Mouse (Mus musculus) gastrocnemius, adult 8-10 months (tissue): Measurements from ENCODE around the gene Siglec1. TPM values are rescaled to one million over a fixed set of nuclear protein-coding genes. Genes with fewer than 3 reads are reported as not detected.
"Not testable (repeated sequence)": the region's sequence is repeated elsewhere in the genome, so short reads cannot be mapped to it uniquely, and the experiment has no call there.

ENCODE experiments used
- DNase-seq, 2 experiments: peaks; one replicate each; pipeline ENCODE4 v3.0.0; 2022; ENCODE audit warnings: low spot score in 2 of 2
- total RNA-seq, 4 experiments: library from RNA; stranded (reverse); gene quantifications; 2 replicates each; pipeline ENCODE4 v1.2.4; 2022

Gene Siglec1
- total RNA-seq: under 1 TPM; 0.19 to 0.72 (median 0.47) TPM

DNA sequence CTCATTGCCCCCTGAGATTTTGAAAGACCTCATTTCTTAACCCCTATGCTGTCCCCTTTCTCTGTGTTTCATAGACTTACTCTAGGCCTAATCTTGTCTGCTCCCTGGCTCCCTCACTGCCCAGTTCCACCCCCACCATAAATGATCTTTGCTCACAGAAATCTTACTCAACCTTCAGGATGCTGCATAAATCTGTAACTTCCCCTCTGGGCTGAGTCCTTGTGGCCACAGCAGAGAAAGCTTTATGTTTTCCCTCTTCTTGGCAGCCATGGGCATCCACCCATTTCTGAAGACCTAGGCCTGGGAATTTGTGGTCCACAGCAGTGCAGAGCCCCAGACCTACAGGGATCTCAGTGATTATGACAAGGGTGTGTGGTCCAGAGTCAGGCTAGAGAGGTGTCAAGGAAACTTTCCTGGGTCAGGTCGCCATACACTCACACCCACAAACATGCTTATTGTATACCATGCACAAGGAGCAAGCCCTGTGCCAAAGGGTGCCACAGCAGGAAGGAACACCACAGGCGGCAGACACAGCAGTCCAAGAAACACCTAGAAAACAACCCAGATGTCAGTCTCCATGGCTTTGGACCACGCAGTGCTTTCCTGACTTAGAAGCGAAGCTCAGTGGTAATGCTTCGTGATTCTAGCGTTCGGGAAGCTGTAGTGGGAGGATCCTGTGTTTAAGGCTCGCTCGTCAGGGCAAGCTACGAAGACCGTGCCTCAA is at the start of gene Siglec1:
TSS of gene Siglec1 (minus strand) at position 99 of the 724 bp plus-strand sequence.
- DNase-seq: no peak

DNA sequence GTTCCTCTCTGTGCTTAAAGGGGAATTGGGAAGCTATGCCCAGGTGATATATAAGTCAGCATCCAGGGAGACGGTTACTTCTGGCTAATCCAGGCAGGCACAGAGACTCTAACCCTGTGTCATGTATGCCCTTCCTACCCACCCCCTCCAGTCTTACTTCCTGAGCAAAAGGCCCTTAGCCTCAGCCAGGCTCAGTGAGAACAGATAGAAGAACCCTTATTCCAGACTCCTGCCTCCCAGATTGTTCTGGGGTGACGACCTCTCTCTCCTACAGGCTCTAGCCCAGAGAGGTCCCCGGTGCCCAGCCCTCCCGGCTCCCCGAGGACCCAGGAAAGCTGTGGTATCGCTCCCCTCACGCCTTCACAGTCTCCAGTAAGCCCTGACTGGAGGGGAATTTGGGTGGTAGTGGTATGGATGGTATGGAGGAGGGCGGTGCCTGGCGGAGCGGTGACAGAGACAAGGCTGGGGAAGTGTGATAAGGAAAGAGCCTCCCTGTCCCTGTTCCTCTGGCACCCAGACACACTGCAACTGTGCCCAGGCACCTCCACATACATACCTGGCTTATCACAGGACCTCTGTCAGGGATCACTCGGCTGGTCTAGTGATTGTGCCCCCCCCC is 49.1 kb upstream of the Siglec1 start:
- DNase-seq: no peak

DNA sequence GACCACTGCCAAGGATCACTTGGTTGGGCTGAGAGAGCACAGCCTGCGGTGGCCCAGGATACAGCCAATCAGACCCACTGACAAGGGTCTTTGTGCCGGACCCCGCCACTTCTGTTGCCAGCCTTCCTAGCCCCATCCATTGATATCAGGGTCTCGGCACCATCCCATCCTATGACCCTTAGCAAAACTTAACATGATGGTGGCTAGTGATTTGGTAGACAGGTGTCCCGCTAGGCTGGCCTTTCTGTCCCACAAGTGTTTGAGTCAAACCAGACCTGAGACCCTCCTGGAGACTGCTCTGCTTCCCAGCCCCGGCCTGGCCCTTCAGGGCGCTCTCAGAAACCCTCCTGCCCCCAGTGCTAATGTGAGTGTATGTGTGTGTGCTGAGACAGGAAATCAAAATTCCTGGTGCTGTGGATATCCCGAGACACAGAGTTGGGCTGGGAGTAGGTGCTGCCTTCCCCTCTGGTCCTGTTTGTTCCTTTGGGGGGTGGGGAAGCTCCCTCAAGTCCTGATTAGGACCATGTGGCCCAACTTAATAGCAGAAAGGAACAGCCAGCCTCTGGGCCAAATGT is 48.3 kb upstream of the Siglec1 start:
- no peak for DNase-seq

DNA sequence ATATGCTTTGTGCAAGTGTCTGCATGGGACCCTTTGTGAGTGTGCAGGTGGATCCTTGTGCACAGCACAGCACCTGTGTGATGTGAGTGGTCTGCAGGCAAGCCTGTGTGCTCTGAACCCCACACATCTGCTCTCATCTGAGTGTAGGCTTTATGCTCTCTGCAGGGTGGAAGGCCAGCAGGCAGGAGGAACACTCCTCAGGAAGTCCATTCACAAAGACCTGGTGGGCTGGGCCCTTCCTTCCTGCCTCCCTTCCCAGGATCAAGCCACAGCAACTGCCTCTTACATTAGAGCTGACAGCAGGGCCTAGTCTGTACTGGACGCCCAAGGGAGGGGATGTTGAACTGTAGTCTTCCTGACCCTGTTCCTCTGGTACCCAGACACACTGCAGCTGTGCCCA is 47.8 kb upstream of the Siglec1 start:
- DNase-seq: no peak

DNA sequence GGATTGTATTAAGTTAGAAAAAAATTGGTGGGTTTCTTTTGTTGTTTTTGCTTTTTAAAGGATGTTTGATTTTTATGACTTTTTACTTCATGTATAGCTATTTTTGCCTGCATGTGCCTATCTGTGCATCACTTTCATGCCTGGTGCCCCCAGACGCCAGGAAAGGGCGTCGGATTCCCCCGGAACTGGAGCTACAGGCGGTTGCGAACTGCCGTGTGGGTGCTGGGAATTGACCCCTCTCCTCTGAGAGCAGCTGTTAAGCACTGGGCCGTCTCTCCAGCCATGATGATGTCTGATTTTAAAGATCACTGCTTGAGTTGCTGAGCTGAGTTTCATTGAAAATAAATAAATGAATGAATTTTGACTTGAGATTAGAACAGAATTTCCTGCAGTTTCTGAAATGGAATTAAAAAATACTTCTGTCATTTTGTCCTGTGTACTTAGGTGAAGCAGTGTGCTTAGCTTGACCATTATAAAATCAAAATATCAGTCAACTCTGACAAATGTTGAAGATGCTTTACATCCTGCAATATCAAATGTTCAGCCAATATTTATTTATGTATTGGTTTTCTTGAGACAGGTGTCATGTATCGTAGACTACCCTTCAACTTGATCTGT is 46.5 kb upstream of the Siglec1 start, which contains the start of gene Gm11037:
TSS of gene Gm11037 (plus strand) at position 568 of the 618 bp plus-strand sequence.
- no peak for DNase-seq

DNA sequence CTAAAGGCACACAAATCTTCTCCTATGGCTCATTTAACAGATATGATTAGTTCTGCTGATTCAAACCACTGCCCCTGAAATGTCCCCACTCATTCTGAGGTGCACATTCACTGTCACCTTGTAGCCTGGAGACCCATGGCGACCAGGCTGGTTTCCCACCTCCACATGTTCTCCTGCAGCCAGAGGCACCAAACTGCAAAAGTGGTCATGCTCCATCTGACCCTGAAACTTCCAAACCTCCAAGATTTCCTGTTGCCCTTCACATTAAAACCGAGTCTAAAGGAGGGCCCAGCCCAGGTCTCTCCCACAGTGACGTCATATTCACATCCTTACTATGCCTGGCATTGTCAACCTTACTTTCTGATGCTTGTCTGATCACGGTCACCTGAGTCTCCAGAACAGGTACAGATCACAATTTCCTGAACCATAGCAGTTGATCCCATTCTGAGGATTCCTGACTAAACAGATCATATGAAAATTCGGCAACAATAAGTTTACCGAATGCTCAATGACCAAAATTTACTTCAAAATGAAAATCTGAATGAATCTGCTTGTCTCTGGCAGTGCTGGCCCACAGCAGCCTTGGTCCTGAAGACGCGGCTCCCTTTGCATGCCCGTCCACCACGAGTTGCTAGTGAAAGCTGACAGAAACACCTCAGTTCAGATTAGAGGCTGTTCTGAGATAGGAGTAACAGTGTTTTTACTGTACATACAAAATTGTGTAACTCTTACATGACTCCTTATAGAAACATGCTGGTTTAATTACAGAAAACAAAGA is 45.7 kb upstream of the Siglec1 start:
- no peak for DNase-seq

DNA sequence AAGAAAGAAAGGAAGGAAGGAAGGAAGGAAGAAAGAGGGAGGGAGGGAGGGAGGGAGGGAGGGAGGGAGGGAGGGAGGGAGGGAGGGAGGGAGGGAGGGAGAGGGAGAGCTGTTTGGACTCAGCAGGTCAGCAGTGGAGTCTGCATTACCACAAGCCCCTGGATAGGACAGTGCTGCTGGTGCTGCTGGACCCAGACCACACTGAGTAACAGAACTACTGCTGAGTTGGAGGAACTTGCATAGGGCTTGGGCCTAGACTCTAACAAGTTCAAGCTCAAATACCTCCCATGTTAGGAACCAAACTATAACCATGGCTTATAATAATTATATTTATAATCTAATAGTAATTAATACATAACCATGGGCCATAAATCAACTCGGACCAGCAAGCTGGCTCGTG is 44.3 kb upstream of the Siglec1 start:
- no peak for DNase-seq

DNA sequence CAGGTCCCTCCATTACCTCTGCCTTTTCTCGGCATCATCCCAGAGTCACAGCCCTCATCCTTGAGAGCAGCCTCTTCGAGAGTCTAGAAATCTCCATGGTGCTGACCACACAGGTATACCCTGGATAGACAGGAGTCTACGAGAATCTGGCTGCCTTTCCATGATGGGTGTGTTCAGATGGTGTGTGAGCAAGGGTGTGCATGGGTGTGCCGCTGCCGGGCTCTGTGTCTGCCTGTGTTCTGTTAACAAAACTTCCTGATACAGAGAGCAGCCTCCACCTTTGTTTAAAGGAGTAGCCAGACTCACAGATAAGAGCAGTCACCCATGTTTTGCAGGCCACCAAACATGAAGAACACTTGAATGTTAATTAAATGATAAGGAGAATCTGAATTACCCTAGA is 43.3 kb upstream of the Siglec1 start:
- DNase-seq: no peak

DNA sequence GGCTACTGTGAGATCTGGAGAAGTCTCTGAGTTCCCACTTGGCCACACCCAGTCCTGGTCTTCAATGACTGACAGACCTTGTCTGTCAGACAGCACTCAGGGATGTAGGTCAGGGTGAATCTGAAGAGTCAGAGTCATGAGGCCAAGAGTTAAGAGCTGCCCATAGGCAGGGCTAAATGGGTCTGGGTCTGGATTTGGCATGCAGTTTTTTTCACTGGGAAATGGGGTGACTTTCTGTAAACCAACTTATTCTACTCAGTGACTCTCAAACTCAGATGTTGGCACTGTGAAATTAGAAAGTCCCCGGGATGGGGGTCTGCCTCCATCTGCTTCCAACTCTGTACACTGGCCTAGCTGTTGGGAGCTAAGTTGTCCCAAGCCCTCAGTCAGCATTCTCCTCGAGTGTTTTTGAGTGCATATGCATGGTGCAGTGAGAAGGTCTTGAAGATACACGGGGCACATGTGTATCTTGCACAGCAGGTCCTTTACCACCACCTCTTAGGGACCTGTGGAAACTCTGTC is 42.1 kb upstream of the Siglec1 start:
- DNase-seq: peak in 1 of 2 experiments; percentile 1

DNA sequence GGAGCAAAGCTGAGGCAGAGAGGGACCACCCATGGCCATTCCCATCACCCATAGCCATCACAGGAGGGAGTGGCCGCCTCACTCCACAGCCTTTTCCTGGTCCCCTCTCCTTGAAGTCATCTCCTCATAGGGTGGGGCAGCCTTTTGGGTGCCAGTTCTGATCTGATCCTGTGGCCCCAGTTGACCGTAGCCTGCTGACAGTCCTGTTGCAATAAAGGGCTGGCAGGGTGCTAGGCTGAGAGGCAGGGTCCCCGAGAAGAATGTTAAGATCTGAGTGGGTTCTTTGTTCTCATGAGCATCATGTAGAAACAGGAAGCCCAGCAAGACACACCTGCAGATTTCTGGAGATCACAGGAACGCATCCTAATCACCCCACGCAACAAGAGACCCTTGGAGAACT is 41.6 kb upstream of the Siglec1 start:
- peak in 1 of 2 experiments; percentile 2 for DNase-seq

DNA sequence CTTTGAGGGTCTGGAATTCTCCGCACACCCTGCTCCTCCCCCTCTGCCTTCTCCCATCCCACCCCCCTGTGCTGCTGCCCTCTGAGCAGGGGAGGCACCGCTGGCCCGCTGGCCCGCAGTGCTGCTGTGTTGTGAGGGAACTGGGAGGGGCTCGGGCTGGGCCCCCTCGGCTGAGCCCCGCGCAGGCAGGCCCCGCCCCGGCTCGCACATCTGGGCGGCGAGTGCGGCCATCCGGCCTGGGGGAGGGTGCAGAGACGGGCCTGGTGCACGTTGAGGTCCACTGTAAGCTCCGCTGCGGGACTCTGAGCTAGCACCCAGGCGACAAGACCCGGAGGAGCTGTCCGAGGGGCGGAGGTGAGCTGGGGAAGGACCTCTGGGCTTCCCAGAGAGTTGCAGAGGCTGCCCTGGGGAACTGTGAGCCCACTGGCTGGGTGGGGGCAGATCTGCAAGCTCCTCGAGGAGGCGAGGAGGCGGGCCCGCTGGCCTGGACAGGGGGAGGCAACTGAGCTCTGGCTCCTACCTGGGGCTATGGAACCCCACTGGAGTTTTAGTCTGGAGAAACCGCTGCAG is 40.7 kb upstream of the Siglec1 start, which contains the start of gene Hspa12b:
TSS of gene Hspa12b (plus strand) at position 120 of the 570 bp plus-strand sequence.
- DNase-seq: peak; percentile 12 to 50

DNA sequence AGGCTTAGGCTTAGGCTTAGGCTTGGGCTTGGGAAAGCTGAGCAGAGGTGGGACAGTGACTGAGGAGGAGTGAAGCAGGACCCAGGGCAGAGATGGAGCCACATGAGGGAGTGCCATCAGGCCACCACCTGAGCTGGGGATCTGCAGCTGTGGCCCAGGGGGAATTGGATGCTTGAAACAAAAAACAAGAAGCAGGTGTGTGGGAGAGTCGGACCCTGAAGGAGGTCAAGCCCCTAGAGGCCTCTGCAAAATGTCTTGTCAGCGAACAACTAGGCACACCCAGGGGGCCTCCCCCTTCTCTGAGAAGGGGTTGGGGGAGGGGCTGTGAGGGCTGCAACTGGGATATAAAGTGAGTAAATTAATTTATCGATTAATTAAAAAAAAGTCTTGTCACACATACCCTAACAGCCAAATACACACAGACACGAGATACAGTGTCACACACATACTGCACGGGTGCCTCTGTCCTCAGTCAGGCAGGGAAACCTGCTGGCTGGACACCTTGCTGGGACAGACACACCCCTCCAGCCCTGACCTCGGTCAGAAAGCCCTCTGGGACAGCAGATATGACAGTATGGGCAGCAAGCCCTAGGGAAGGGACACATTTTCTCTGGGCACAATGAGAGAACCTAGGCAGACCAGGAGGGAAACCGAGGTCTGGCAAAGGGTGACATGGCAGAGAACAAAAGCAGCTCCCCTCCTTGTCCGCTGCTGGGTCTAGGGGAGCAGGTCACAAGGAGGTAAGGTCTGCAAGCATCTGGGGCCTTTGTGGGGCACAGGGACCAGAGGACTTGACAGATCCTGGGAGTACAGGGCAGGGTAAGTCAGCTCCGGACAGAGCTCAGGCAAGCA is 39.6 kb upstream of the Siglec1 start:
- no peak for DNase-seq

DNA sequence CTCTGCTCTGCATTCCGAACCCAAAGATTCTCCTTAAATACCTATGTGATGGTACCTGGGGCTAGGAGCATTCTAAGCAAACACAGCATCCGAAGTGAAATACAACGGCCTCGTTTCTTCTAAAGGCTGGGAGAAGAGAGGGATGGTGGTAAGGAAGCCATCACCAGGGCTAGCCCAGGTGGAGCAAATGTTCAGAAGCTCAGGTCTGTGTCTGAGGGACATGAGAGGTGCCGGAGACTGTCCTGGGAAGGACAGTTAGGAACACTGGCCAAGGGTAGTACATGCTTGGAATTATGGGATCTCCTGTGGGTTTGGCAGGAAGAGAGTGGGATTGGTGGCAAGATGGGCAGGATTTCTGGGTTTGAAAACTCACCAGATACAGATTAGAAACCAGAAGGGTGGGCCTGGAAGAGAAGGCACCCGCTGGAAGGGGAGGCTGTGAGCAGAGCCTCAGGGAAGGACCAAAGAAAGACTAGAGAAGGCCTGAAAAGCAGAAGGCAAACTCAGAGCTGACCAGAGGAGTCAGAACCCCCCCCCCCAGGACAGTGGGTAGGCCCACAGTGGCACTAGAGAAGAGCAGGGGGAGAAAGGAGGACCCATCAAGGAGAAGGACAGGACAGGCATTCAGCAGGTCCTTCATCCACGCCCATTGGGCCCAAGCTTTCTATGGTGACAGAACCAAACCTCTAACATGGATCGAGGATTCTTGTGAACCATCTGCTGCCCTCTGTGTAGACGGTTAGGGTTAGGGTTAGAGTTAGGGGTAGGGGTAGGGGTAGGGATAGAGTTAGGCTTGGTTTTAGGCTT is 38.8 kb upstream of the Siglec1 start:
- no peak for DNase-seq

DNA sequence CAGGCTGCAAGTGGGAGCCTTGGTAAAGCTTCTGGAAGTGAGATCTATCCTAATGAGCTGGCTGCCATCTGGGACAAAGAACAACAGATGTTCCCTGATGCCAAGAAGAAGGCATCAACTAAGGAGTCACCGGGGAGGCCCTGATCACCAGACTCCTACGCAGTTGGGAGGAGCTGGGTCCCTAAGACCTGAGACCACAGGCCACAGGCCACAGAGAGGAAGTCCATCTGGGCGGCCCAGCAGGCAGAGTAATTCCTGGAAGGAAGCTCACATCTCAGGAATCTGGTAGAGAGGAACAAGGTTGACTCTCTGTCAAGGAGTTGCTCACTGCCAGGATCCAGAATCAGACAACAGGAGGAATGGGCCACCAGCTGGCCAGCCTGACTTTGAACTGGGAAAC is 37.6 kb upstream of the Siglec1 start:
- no peak for DNase-seq

DNA sequence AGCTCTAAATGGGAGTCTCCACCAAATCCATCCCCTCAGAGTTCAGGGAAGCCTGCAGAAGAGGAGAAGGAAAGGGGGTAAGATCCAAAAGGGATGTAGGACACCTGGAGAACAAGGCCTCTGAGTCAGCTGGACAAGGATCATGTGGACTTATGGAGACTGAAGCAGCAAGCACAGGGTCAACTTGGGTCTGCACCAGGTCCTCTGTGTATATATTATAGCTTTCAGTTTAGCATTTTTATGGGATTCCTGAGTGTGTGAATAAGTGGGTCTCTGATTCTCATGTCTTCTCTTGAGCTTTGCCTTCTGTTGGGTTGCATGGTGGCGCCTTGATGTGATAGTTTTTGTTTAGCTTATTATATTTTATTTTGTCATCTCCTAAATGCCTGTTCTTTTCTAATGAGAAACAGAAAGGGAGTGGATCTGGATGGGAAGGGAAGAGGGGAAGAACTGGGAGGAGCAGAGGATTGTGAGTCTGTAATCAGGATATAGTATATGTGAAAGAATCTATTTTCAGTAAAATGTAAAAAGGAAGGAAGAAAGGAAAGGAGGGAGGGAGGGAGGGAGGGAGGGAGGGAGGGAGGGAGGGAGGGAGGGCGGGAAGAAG is 32.5 kb upstream of the Siglec1 start:
- no peak for DNase-seq

DNA sequence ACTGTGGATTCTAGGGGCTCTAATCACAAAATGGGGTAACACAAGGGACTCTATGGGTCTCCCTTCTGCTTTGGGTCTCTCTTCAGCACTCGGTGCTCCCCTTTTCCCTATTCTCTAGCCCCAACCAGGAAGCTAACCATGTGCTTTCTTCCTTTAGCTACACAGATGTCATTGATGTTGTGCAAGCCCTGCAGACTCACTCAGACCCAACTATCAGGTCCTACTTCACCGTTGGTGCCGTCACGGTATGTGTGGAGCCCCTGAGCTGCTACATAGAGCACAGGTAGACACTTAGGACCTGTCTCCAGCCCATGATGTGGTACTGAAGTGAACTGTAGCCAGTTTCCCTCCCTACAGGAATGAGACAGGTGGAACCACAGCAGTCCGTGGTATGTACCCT is 19.4 kb upstream of the Siglec1 start:
- no peak for DNase-seq

DNA sequence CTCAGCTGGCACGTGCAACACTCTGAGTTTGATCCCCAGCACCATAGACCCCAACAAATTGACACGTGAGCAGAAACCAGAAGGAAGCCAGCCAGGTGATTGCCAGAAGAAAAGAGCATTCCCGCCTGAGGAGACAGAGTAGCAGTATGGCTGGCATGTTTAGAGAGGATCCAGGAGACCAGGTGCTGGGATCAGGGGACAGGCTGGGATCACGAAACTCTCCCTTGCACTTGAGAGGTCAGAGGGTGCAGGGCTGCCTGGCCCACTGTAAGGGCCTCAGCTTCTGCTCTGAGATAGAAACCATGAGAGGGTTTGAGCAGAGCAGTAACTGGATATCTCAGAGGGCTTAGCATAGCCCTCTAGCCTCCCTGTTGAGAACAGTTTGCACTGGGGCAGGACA is 18.5 kb upstream of the Siglec1 start:
- DNase-seq: not testable (repeated sequence)

DNA sequence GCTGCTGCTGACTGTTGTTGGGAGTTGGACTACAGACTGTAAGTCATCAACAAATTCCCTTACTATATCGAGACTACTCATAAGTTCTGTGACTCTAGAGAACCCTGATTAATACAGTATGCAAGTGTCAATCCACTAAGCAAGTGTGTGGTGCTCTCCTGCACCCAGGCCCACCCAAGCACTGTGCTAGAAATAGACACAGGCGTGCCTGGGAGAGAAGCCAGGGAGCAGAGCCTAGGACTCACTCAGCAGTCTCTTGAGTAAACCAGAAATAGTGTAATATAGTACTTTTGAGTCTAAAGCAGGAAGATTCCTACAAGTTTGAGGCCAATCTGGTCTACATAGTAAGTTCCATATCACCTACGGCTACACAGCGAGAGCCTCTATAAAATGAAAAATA is 17.5 kb upstream of the Siglec1 start:
- peak; percentile 28 to 47 for DNase-seq

DNA sequence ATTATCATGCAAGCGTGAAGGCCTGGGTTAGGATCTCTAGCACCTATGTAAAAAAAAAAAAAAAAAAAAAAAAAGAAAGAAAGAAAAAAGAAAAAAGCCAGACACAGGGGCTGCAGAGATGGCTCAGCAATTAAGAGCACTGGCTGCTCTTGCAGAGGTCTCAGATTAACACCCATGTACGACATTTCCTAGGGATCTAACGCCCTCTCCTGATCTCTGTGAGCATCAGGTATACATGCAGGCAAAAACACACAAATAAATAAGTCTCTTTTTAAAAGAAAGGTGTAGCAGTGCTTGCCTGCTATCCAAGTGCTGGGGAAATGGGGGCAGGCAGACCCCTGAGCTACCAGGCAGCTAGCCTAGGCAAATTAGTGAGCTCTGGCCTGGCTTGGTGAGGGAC is 15.0 kb upstream of the Siglec1 start:
- DNase-seq: no peak
